Mouse (Mus musculus): ENCODE measurements around the gene Padi2.

Padi2 gene

DNA sequence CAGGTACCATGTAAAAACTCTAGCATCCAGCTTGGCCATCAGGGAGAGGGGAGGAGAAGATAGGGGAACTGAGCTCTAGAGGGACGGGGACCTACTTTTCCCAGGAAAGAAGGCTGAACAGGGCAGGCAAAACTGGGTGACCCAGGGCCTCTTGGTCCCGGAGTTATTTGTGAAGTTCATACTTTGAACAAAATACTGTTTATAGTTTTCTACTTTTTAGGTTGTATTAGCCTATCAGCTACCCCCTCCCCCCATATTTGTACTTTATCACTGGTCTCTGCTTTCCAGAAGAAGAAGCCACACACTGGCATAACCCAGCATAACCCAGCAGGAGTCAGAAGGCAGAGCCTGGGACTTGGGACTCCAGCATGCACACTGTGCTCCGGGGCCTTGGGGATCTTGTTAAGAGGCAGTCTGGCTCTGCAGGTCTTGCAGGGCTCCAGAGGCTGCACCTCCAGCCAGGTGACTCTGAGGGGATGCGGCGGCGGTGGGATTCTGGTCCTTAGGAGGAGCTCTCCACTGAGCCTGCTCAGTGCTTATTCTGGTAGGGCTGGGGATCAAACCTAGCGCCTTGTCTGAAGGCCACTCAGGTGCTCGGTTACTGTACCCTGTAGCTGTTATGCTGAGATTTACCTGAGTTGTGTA lies 25.0 kb upstream of the Padi2 start:
- peak; percentile 32 for DNase-seq (ENCODE audit: low spot score)

DNA sequence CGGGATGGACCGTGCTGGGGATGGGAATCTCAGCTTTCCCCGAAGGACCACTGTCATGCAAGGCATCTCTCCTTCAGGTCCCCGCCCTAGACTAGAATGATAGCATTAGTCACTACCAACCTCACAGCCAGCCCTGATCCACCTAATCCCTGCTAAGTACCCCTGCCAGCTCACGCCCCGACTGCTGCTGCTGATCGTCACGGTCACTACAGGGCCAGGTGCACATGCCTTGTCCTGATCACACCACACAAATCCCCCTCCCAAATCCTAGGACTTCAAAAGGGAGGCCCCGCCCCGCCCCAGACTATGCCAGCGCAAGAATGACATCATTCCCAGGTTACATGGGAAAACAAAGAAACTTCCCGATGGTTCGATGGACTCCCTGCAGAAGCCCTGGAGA lies 24.4 kb upstream of the Padi2 start:
- DNase-seq (ENCODE audit: low spot score), result peak; percentile 39

DNA sequence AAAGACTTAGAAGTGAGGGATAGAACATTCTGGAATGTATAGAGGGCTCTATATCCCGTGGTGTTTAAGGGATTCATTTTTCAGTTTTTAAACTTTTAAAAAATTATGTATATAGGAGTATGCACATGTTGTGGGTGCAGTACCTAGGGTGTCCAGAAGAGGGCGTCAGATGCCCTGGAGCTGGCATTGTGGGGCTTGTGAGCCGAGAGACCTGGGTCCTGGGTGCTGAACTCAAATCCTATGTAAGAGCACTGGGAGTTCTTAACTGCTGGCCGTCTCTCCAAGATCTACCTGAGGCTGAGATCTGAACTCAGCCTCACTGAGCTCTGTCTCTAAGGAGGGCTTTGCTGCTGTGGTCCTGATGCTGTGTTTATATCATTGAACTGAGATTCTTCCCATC lies 23.8 kb upstream of the Padi2 start:
- DNase-seq (ENCODE audit: low spot score), result peak; percentile 58

DNA sequence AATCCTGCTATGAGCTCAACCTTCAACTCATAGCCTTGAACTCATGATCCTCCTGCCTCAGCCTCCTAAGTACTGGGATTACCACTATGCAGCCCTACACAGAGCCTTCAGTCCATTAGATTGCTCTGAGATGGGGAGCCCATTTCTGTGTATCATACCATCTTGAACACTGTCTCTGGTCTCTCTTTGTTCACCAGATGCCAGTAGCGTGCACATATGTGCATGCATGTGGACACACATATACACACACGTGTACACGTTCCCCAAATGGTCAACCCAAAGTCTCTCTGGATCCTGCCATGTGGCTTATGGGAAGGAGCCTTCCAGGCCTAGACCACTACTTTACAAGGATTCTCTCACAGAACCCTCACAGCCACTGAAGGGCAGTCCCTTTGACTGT lies 23.2 kb upstream of the Padi2 start:
- no peak for DNase-seq (ENCODE audit: low spot score)

DNA sequence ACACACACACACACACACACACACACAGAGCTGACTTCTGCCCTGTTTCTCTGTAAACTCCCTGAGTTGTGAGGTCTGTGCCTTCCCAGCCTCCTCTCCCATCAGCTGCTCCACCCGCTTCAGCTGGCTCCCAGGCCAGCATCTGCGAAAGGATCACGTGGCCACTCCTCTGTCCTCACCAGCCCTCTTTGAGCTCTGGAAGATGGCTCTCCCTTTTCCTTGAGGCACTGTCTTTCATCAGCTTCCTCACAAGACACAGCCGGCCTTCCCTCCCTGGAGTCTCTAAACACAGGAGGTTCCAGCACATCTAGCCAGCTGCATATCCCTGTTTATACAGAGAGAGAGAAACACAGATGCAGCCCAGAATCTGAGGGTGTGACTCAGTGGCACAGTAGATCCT lies 22.3 kb upstream of the Padi2 start:
- peak; percentile 46 for DNase-seq (ENCODE audit: low spot score)

DNA sequence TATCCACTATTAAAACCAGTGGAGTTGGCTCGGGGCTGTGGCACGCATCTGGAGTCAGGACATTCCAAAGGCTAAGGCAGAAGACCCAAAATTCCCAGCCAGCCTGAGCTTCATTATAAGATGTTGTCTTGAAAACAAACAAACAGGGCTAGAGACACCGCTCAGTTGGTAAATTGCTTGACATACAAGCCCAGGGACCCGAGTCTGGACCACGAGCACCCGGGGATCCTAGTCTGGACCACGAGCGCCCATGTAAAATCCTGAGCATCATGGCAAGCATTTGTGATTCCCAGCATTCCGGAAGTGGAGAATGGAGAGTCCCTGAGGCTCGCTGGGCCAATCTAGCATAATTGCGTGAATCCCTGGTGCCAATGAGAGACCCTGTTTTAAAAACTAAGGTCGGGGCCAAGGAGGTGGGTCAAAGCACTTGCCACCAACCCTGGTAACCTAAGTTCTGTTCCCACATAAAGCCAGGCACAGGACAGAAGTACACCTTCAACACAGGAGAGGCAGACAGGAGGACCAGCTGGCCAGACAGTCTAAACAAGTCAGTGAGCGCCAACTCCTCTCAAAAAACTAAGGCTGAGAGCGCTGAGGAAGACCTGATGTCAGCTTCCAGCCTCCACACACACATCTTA lies 14.5 kb upstream of the Padi2 start:
- DNase-seq (ENCODE audit: low spot score), result peak; percentile 28

DNA sequence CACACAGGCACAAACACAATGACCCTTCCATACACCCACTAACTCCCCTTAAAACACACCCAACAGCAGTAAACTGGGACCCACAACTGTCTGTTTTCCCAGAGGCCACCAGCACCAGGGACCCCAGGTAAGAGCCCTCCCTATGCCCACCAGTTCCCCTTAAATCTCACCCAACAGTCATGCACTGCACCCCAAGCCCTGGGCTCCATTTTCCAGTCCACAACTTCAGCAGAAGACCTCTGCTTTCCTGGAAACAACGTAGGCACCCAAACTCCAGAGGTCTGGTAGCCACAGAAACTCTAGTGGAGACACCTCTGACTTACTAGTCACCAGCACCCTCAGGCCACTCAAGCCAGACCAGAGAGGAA lies 14.0 kb upstream of the Padi2 start:
- no peak for DNase-seq (ENCODE audit: low spot score)

DNA sequence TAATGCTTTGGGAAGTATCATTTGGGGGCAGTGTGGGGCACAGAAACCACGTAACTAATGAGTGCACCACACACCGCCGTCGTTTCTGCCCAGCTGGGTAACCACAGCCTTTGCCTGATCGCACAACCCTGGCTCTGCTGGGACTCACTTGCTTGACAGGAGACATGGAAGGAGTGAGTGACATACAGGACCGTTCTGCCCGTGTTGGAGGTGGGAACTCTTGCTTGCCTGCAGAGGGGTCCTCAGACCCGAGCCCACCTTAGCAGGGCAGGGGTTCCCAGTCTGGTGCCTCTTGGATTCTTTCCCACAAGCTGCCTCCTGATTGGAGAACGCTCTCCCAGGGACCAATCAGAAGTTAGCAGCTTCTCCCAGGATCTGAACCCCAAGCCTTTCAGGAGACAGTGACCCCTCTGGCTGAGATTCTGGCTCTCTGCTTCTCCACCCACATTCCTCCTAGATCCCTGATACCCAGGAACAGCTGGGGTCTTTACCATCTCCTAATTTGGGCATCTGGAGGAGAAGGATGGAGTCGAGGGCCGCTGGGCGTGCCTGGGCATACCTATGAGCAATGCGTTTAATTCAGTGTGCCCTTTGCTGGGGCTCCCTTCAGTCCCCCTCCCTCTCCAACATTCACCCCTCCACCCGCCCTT lies 1.2 kb upstream of the Padi2 start:
- no peak for DNase-seq (ENCODE audit: low spot score)

DNA sequence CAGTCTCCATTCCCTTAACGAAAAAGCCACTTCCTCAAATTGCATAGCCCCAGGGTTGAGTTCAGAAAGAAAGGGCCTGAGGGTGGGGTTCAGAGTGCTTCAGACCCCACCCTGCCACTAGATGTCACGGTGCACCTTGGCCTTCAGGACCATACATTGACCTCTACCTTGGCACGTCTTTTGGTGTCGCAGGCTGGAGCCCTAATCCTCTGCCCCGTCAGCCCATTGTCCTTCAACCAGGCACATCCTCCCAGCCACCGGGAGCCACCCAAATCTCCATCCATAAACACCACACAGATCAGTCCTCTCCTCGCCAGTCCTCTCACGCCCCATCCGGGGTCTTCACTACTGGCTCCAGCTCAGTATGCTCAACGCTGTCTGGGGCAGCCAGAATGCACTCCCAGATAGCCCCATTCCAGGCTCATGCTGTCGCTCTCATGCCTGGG lies 695 bp upstream of the Padi2 start:
- DNase-seq (ENCODE audit: low spot score), result no peak

DNA sequence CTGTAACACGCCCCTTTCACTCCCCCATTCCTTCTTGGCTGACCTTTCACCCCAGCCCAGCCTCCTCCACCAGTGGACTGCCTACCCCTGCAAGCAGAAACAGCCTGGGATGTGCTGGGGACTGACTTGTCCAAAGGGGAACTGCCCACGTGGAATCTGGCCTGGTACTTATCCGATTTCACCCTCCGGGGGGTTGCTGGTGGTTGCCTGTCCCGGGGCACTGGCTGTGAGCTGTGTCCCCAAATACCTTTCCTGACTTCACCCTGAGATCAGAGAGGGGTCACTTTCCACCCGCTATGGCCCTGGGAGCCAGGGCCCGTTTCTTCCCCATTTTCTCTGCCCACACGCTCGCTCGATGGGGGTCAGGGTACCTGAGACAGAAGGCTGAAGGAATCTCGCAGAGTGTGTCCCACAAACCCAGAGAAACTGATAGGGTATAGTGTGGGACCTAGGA lies 710 bp downstream of the Padi2 start:
- DNase-seq (ENCODE audit: low spot score), result no peak

DNA sequence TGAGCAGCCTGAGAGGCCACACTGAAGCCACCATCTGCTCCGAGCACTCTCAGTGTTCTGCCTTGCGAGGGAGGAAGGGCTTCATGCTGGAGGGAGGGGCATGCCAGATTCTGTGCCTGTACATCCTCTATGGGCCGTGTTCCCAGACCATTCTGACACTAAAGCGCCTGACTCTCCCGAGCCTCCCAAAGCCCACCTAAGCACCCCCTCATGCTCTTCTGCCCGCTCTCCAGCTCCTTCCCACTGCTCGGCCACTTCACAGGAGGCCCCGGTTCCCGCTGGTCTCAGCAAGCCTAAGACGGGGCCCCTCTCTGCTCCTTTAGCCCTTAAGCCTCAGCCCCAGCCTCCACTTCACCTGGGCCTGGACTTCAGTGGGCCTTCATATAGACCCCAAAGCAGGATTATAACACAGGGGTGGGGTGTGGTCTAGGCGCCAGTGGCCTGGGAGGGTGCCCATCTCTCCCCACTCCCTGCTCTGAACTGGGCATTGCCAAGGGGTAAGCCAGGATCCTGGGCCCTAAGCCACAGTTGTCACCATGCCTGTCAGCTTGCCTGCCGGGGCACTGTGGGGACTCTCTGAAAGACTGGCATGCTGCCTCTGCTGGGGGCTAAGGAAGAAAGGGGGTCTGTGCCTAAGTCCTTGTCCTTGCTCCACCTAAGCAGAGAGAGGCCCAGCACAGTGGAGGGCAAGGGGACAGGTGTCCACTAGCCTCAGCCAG lies 1.3 kb downstream of the Padi2 start:
- no peak for DNase-seq (ENCODE audit: low spot score)

DNA sequence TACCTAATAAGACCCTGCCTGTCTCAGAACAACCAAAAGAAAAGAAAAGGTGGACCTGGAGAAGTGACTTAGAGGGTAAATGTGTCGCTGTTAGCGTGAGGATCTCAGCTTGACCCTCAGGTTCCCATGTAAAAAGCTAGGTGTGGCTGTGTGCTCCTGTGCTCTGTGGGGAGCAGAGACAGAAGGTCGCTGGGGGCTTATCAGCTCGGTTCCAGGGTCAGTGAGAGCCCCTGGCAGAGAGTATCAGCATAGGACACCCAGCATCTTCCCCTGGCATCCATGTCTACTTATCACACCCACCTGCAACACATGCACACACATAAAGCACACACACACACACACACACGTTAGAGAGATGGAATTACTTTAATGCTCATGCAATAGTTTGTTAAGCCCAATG lies 2.5 kb downstream of the Padi2 start:
- DNase-seq (ENCODE audit: low spot score), result no peak

DNA sequence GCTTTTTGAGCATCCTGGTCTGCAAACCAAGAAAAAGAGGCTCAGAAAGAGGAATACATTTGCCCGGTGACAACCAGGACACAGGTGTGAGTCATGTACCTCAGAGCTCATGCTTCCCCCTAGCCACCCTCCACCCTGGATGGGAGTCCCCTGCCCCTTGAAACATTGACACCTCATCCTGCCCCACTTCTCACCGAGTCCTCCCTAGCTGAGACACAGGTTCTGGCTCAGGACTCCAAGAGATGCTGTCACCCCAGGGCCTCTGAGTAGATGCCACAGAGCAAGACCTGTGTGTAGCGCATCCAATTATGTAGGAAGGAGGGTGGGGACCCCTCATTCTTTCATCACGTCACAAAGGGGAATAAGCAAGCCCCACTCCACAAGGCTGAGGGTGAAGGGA lies 3.4 kb downstream of the Padi2 start:
- DNase-seq (ENCODE audit: low spot score), result no peak

DNA sequence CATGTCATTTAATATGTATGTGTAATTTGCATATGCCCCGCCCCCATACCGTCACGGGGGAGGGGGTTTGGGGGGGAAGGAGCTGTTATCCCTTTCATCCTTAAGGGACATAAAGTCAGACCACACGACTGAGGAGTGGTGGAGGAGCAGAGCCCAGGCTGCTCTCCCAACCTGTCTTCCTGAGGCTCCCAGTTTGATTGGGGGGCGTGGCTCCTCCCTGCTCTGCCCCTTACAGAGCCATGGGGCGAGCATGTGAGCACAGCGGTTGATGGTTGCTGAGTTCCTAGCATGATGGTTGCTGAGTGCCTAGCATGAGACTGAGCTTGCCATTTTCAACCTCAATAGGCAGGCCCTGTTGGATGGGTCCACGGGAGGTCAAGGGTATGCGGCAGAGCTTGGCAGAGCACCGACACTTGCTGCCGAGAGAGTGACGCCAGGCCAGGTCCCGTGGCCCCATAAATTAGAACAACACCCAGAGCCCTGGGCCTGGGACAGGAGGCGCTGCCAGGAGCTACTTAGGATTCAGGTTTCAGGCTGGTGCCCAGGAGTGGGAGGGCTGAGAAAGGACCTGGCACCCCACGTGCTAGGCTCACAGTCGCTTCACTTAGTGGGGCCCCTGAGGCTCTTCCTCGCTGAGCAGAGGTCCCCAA lies 4.6 kb downstream of the Padi2 start:
- peak; percentile 57 for DNase-seq (ENCODE audit: low spot score)

DNA sequence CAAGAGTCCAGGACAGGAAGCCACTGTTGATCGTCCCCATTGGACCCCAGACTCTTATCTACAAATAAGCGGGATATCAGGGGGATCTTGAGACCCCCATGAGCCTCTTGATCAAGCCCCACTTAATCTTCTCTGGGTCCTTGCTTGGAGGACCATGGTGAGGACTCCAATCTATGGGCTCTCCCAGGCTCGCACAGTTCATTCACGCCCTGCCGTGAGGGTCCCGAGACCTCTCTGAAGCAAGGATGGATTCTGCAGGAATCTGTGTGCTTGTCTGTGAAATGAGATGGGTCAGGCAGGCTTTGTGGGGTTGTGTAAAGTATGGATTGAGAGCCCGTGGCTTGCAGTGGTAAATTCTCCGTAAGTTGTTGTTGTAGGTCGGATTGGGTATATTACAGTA lies 5.3 kb downstream of the Padi2 start:
- DNase-seq (ENCODE audit: low spot score), result peak; percentile 27

DNA sequence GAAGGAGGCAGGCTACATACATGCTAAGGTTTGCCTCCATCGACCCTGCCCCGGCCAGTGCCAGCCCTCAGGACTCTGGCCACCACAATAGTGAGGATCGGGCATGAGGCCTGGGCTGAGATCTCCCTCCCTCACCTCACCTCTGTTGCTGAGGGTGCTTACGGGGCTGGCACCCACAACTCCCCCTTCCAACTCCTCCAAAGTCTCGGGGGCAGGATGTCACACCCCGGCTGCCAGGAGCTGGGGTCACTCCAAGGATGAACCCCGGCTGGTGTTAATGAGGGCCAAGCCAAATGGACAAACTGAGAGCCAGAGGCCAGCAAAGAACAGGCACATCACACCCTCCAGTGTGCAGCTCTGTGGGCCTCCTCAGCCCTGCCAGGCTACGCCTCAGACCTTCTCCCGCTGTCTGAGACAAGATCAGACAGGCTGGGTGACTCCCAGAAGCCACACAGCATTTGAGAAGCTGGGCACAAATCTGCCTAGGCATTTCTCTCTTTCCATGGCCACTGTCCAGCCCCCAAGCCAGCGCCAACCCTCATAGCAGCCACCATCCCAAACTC lies 6.2 kb downstream of the Padi2 start:
- DNase-seq (ENCODE audit: low spot score), result peak; percentile 41

DNA sequence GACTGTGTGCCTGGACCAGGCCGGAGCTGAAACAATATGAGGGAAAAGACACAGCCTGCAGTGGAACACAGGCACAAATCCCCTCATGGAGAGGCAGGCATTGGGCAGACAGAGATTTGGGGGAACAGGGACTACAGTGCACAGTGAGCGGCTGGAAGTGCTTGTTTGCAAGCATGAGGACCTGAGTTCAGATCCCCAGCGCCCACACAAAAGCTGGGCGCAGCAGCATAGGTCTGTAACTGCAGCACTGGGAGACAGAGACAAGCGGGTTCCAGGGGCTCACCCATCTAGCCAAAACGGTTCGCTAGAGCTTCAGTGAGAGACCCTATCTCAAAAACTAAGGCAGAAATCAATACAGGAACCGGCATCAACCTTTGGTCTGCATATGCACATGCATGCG lies 7.4 kb downstream of the Padi2 start:
- peak; percentile 37 for DNase-seq (ENCODE audit: low spot score)

DNA sequence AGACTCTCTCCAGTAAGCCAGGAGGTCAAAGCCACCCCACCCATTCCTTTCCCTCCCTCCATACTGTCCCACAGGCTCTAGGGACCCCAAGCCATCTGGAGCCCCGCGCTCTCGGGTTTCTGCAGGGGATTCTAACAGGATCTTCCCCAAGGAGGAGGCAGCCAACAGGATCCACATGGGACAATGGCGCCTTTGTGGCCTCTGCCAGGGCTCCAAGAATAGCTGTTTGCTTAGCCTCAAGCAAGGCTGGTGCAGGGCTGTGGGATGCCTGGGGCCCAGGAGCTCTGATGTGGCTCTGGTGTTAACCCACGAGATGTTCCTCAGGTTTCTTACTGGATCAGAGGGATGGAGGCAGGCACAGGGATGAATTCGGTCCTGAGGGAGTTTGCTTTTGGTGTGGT lies 8.6 kb downstream of the Padi2 start:
- peak; percentile 43 for DNase-seq (ENCODE audit: low spot score)

DNA sequence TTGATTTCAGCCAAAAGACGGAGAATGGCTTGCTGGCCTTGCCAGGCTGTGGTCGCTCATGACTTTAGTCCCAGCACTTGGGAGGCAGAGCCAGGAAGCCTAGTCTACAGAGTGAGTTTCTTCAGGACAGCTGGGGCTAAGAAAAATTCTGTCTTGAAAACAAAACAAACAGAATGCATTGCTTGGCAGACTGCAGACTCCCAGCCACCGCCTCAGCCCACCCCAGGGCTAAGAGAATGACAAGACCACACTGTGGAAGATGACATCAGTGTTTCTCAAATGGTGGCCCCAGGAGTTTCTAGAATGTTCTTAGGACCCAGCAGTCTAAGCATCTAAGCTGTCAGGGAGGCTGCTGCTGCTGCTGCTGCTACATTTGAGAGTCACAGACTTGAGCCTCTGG lies 9.1 kb downstream of the Padi2 start:
- peak; percentile 35 for DNase-seq (ENCODE audit: low spot score)

DNA sequence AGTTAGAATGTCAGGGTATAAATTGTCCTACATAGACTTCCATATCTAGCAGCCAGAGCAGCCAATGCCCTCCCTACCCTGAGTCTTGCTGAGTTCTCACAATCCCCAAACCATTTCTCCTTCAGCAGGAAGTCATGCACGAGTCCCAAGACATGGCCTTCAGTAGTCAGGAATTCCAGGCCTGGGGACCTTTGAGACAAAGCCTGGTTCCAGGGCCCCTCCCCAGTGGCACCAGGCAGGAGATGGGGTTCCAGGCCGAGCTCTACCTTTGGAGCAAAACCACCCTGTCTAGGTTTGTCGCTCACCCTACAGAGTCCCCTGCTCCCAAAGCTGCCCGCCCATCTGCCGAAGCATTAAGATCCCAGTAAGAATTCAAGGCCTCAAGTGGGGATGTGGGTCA lies 10.2 kb downstream of the Padi2 start:
- peak; percentile 34 for DNase-seq (ENCODE audit: low spot score)

DNA sequence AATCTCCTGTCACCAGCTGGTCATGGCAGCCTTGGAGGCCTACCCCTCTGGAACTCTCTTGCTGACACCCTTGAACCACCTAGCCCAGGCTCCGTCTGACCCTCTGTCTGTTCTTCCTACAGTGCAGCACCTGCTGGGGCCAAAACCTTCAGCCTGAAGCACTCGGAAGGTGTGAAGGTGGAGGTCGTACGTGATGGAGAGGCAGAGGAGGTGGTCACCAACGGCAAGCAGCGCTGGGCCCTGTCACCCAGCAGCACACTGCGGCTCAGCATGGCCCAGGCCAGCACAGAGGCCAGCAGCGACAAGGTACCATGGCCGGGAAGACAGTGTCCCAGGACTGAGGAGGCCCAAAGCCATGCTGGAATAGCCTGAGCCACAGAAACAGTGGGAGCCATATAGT lies 11.3 kb downstream of the Padi2 start:
- DNase-seq (ENCODE audit: low spot score), result peak; percentile 37
